Mouse (Mus musculus) liver (tissue): ENCODE data around the gene Ttll1.
A peak's percentile ranks its signal among the peaks of the same experiment; 100 is the strongest.
"Not testable (repeated sequence)": the region's sequence is repeated elsewhere in the genome, so short reads cannot be mapped to it uniquely, and the experiment has no call there.

ENCODE experiments used
- DNase-seq: peaks from one replicate; pipeline ENCODE4 v3.0.0-alpha.2; 2020; ENCODE audit warnings: mixed read lengths

Gene Ttll1

GRCm38 (mm10) chr15:83481236-83481780 is 29.4 kb downstream of the Ttll1 start:
- no peak for DNase-seq

DNA sequence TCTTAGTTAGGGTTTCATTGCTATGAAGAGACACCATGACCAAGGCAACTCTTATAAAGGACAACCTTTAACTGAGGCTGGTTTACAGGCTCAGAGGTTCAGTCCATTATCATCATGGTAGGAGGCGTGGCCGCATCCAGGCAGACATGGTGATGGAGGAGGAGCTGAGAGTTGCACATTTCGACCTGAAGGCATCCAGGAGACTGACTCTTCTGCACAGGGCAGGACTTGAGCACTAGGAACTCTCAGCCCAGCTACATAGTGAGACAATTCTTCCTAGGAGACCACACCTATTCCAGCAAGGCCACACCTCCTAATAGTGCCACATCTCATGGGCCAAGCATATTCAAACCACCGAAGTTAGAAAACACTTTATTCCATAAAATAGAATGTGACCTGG is 30.9 kb downstream of the Ttll1 start:
- DNase-seq, result no peak

- no peak for DNase-seq
These were observed 32.6 kb downstream of the Ttll1 start for GRCm38 (mm10) chr15:83478096-83478495.

DNA sequence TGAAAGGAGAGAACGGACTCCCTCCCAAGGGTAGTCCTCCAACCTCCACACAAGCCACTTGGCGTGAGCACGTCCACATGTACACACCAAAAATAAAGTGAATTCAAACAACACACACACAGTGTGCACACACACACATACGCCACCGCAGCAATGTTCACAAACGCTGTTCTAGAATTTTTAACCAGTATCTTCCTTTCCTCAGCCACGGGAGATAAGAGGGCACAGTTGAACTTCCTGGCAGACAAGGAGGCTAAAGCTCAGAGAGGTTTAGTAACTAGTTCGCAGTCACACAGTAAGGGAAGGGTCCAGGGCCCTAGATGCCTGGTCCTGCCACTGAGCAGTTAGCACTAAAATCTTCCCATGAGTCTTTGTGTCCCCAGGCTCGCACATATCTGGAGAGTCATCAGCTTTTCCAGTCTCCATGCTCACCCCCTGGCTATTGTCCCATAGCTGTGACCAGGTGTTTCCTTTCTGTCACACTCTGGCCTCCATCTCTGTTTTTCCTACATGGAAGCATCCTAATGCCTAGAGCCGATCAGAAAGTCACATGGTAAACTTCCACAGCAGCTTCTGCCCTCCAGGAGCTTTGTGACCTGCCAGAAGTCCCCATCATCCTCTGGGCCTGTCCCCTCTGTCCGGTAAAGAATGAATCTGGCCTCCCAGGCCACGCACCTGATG is 34.0 kb downstream of the Ttll1 start:
- DNase-seq, result no peak

DNA sequence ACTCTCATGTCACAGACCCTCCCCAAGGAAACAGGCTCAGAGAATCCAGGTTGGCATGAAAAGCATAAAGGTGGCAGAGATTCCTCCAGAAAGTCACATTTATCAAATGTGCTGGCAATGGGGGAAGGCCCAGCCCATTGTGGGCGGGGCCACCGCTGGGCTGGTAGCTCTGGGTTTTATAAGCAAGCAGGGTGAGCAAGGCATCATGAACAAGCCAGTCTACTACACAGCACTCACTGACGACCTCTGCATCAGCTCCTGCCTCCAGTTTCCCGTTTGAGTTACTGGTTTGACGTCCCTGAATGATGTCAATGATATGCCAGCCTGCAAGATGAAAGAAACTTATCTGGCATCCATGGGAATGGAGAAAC is 36.2 kb downstream of the Ttll1 start:
- peak; percentile 83 for DNase-seq

GRCm38 (mm10) chr15:83473832-83474465 is 36.7 kb downstream of the Ttll1 start:
- DNase-seq, result peak; percentile 90

- DNase-seq, result no peak
These were observed 37.4 kb downstream of the Ttll1 start for GRCm38 (mm10) chr15:83473251-83473650.

GRCm38 (mm10) chr15:83471476-83471875 is 39.2 kb downstream of the Ttll1 start:
- DNase-seq, result no peak

- no peak for DNase-seq
These were observed 40.2 kb downstream of the Ttll1 start for GRCm38 (mm10) chr15:83470443-83470842.

DNA sequence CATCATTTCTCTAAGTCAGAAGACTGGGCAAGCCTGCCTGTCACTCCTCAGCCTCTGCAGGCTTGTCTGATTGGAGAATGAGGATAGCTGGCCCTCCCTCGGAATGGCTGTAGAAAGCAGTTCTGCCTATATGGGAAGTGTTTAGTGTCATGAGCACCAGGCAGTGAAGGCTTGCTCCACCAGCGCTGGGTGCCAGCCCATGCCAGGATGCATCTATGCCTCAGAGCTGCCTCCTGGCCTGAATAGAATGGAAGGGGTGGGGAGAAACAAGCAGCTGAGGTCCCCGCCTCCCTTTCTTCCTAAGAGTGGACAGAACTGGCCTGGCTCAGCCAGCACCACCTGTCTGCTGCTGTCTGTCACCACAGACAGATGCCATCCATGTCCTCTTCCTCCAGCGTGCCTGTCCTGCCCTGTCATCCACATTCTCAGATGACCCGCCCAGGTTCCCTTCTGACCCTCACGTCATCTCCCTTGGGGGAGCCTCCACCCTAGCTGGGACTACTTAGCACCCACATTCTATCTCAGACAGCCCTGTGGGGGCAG is 41.3 kb downstream of the Ttll1 start:
- no peak for DNase-seq

GRCm38 (mm10) chr15:83467232-83467966 is 43.3 kb downstream of the Ttll1 start:
- DNase-seq, result no peak

GRCm38 (mm10) chr15:83466331-83466730 is 44.4 kb downstream of the Ttll1 start:
- no peak for DNase-seq

DNA sequence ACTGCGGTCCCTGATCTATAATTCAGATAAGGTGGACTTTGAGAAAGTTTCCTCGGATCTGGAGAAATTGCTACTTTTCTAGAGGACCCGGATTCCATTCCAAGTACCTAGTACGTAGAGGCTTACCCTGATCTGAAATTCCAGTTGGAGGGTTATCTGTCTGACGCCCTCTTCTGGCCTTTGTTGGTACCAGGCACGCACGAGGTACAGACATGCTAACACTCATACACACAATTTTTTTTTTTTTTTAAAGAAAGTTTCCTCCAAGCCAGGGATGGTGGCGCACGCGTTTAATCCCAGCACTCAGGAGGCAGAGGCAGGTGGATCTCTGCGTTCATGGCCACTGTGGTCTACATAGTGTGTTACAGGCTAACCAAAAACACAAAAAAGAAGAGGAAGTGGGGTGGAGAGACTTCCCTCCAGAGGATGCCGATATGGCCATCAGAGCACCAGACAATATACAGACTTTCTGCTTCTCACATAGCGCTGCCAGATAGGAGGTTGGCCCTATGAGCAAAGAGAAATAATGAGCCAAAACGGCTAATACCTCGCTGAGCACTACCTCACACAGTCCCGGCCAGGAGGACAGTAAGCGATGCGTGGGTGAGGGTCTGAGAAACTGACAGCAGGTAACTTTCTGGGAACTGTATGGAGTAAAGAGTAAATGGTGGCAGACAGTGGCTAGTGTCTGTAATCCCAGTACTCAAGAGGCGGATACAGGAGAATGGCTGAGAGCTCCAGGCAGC is 45.6 kb downstream of the Ttll1 start:
- peak; percentile 61 for DNase-seq

DNA sequence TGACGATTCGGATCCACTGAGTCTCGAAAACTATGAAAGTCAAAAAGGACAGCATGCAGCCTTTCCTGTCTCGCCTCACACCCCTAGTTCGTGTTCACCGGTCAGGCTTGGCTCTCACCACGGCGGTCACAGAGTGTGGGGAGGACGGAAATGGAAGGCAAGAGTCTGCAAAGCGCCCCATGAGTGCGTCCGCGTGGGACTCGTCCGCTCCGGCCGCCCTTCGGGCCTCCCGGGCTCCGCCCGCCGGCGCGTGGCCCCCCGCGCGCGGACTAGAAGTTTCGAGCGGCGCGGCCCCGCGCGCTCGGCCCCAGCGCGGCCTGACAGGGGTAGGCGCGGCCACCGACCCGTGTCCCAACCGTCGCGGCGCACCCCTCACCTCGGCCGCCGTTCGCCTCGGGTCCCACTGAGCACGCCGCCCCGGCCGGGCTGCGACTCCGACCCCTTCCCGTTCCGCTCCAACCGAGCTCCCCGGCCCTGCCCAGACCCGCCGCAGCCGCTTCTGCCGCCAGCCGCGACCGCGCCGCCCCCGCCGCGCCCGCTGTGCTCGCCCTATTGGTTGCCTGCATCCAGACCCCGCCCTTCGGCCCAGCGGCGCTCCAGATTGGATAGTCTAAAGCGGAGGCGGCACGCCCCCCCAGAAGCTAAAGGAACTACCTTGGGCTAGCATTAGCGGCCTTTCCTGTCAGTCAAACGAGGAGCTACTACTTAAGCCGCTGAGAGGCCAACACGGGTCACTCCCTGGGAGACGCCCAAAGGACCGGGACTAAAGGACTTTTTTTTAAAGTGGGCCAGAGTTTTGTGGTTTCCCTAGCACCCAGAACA is 46.4 kb downstream of the Ttll1 start, which contains the start of gene Pacsin2:
TSS of gene Pacsin2 (minus strand) at position 524 of the 822 bp plus-strand sequence.
- DNase-seq, result peak; percentile 100

GRCm38 (mm10) chr15:83463369-83464082 is 47.2 kb downstream of the Ttll1 start:
- peak; percentile 61 for DNase-seq

DNA sequence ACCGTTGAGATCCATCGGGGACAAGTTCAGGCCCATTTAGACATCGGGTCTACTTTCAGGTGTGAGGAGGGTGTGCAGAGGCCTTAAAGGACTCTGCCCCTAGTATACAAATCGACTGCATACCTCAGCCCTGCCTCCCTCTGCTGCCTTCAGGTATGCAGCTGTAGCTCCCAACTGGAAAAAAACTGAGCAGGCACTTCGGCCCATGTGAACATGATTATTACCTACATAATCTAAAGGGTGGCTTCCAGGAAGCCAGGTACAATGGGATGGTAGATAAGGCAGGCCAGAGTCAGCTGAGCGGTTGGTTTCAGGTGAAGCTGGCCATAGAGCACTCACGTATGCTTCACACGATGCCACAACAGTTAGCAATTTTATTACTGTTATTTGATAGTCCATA is 48.3 kb downstream of the Ttll1 start:
- DNase-seq, result not testable (repeated sequence)

- no peak for DNase-seq
These were observed 49.8 kb downstream of the Ttll1 start for GRCm38 (mm10) chr15:83460891-83461290.

DNA sequence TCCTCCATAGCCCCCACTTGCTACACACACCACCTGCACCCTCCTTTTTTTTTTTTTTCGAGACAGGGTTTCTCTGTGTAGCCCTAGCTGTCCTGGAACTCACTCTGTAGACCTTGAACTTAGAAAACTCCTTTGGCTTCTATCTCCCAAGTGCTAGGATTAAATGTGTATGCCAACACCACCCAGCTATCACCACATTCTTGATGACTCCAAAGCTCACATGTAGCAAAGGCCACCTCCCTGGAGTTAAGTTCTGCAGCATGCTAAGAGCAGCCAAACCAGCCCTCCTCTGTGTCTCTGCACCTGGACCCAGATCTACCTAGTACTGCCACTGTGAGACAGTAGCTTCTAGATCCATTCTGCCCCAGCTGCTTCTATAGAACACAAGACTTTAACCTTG is 53.2 kb downstream of the Ttll1 start:
- DNase-seq, result no peak

GRCm38 (mm10) chr15:83455637-83456036 is 55.1 kb downstream of the Ttll1 start:
- no peak for DNase-seq

- no peak for DNase-seq
These were observed 55.7 kb downstream of the Ttll1 start for GRCm38 (mm10) chr15:83455034-83455433.

DNA sequence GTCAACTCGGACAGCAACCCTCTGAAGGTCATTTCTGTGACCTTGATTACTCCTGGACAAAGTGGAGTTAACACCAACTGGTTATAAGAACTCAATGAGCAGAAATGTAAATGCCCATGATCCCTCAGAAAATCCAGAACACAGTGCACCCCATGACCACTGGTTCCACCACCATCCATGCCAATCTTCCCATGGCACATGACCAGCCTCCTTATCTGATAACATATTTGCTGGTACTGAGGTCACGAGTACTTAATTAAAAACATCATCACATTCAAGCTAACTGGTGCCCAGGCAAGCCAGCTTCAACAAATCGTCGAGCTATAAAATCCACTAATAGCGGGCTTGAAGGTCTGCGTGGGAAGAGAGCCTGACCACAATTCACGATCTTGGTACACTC is 56.3 kb downstream of the Ttll1 start:
- no peak for DNase-seq
